Mouse (Mus musculus) spleen, postnatal 14 days (tissue): ENCODE results near the gene Hip1r.

Experiments
- DNase-seq, 2 experiments: peaks; one replicate each; pipeline ENCODE4 v3.0.0; 2021 to 2022; ENCODE audit warnings: low spot score in 2 of 2

Gene Hip1r

GRCm38 (mm10) chr5:123973299-123974178 lies at the start of gene Hip1r:
TSS of gene Hip1r (plus strand) at chr5:123973628.
- DNase-seq = peak; percentile 73 to 75

- DNase-seq = no peak
These were observed 46.3 kb upstream of the Hip1r start, which contains the start of gene Gm43518 for GRCm38 (mm10) chr5:123927118-123927517. TSS of gene Gm43518 (plus strand) at chr5:123927418.

DNA sequence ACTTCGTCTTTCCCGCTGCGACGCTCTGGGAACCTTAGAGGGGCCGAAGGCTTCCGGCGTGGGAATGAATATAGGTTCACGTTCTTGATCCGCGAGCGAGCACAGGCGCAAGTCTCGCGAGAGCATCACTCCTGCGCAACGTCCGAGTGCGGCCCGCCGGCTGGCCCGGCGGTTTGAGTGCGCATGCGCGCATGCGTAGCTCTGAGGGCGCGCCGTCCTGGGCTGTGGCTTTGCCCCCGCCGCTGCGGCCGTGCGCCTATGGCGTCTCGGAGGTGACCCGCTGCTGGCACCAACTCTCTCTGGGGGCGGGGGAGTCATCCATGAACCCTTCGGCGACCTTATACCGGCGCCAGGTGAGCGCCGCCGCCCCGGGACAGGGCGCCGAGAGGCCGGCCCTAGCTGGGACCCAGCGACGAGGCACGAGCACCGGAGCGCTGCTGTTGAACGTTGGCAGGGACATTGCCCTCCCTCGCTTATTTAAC lies 42.9 kb upstream of the Hip1r start, which contains the start of gene Ccdc62:
Gene Ccdc62 (plus strand): TSS at position 172 of the 482 bp plus-strand sequence.
- DNase-seq = peak; percentile 88 to 92

DNA sequence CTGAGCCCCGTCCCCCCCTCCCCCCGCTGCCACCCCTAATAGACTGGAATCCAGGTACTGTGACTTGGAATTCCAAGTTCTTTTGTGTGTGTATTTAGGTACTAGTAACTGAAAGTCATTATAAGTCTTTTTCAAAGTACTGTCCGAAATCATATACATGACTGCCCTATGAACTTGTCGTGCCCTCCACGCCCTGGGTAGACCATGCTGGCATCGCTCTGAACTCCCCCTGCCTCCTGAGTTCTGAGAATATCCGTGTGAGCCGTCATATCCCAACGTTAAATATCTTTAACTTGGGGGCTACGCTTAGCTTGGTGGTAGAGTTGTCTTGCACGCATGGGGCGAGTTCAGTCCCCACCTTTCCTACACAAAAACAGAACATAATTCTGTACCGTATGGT lies 42.3 kb upstream of the Hip1r start:
- no peak for DNase-seq

DNA sequence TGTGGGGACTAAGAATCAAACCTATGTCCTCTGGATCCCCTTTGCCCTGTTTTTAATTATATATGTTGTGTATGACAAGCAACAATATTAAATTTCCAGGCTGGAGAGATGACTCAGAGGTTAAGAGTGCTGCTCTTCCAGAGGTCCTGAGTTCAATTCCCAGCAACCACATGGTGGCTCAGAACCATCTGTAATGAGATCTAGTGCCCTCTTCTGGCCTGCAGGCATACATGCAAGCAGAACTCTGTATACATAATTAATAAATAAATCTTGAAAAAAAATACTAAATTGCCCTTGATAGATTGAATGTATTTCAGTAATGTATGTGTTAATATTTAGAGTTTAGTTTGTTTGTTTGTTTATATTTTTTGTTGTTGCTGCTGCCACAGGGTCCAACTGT lies 40.5 kb upstream of the Hip1r start:
- DNase-seq = no peak

DNA sequence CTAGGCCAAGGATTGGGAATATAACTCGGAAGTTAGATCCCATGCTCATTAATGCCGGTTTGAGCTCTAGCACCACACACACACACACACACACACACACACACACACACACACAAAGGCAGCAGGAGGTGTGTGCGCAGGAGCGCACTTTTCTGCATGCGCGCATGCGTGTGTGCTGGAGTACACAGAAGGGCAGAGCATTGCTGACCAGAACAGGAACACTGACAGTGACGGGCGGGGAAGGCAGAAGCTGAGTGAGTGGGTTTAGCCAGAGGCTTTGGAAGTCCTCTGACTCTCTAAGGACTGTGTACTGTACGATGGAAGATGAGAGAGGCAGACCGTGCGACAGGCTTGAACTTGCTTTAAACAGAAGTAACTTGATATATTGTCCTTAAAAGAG lies 39.9 kb upstream of the Hip1r start:
- no peak for DNase-seq

GRCm38 (mm10) chr5:123933957-123934591 lies 39.4 kb upstream of the Hip1r start:
- peak in 1 of 2 experiments; percentile 28 for DNase-seq

- DNase-seq = no peak
These were observed 37.5 kb upstream of the Hip1r start for GRCm38 (mm10) chr5:123935931-123936330.

DNA sequence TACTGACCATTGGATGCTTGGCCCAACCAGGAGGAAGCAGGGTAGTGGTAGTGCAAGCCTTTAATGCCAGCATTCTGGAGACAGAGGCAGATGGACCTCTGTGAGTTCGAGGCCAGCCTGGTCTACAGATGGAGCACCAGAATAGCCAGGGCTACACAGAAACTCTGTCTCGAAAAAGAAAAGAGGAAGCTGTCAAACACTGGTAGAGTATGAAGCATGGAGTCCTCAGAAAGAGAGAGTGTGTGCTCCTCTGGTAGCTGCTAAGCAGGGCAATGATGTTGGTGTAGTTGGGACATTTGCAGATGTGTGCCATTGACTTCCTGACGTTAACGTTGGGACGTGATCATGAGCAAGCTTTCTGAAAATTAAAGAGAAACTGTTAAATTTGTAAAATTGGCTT lies 34.9 kb upstream of the Hip1r start:
- no peak for DNase-seq

GRCm38 (mm10) chr5:123946546-123946945 lies 26.9 kb upstream of the Hip1r start:
- DNase-seq = no peak

- DNase-seq = no peak
These were observed 26.2 kb upstream of the Hip1r start for GRCm38 (mm10) chr5:123947041-123947761.

DNA sequence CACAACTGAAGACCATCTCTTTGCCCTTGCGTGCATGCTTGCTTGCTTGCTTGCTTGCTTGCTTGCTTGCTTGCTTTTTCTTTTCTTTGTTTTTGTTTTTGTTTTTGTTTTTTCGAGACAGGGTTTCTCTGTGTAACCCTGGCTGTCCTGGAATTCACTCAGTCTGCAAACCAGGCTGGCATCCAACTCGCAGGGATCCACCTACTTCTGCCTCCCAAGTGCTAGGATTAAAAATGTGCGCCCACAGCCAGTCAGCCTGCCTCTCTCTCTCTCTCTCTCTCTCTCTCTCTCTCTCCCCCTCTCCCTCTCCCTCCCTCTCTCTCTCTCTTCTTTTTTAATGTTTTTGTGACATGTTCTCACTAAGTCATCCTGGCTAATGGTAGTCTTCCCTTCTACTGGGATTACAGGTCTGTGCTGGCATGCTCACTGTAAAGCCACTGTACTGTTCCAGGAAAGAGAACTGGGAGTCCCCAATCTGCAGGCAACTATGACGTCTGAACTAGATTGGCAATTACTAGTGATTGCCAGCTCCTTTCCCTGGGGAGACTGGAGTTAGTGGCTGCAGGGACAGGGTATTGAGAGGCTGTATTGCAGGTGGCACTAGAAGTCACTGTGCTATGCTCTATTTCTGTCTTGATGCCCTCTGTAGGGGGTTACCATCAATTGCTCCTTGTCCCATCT lies 20.9 kb upstream of the Hip1r start:
- no peak for DNase-seq

DNA sequence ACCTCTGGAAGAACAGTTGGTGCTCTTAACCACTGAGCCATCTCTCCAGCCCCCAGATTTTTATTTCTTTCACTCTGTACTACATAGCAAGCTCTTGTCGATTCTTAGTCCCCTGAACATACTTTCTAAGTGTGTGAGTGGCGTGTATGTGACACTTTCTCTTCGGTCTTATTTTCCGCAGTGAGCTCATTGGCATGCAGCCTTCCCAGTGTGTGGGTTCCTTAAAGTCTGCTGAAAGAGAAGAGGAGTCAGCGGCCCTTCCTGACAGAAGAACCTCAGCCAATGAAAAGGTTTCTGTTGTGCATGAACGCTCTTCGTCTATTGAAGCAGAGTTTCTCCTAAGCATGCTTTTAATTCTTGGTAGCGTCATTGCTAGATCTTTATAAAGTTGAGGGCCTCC lies 16.2 kb upstream of the Hip1r start:
- no peak for DNase-seq

- DNase-seq = no peak
These were observed 14.4 kb upstream of the Hip1r start for GRCm38 (mm10) chr5:123959018-123959417.

DNA sequence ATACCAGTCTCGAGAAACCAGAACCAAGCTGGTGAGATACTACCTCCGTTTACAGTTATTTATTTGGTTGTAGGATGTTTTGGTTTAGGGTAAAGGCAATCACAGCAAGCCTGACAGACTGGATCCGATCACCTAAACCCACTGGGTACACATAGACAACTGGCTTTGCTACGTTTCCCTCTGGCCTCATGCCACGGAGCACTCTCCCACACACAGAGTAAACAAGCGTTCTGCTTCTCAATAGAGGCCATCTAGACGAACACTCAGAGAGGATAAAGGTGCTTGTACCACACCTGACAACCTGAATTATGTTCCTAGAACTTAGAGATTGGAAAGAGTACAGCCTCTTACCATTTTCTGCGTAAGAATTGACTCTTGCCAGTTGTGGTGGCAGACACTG lies 13.3 kb upstream of the Hip1r start:
- DNase-seq = no peak

GRCm38 (mm10) chr5:123961046-123961445 lies 12.4 kb upstream of the Hip1r start:
- DNase-seq = no peak

DNA sequence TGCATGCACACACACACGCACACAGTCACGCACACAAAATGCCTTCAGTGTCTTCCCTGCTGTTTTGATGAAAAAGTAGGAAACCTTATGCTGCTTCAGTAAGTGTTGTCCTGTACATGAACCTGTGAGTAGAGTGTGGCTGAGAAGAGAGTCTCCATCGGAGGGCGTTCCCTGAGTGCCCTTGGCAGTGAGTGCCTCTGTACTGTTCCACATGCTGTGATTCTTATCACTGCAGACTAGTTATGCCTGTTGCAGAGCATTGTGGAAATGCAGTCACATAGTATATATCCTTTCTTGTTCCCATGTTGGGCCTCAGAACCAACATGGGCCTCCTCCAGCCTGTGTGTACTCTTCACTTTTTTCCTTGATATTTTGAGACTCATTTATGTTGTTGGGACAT lies 9.2 kb upstream of the Hip1r start:
- DNase-seq = no peak

DNA sequence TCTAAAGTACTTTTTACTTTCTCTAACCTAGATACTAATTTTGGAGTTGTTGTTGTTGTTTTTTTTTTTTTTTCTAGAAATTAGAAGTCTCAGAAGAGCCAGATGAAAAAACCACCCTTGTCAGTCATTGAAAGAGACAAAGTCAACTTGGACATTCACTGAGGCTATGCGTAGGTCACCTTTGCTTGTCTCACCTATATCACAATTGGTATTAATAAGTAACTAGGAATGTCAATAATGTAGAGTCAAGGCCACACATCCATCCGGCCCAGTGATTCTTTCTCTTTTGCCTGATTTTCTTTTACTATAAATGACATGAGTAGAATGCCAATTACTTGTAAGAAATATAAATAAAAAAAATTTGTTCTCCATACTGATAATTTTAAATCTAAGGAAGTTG lies 6.7 kb upstream of the Hip1r start:
- no peak for DNase-seq

- DNase-seq = no peak
These were observed 5.0 kb upstream of the Hip1r start for GRCm38 (mm10) chr5:123968468-123968867.

GRCm38 (mm10) chr5:123969216-123969615 lies 4.2 kb upstream of the Hip1r start:
- DNase-seq = no peak

- DNase-seq = no peak
These were observed 2.9 kb upstream of the Hip1r start for GRCm38 (mm10) chr5:123970576-123970975.

- no peak for DNase-seq
These were observed 975 bp upstream of the Hip1r start for GRCm38 (mm10) chr5:123972453-123972852.
